Mouse (Mus musculus): ENCODE measurements around the gene Ireb2.
"Not testable (repeated sequence)": the region's sequence is repeated elsewhere in the genome, so short reads cannot be mapped to it uniquely, and the experiment has no call there.

The Ireb2 gene

DNA sequence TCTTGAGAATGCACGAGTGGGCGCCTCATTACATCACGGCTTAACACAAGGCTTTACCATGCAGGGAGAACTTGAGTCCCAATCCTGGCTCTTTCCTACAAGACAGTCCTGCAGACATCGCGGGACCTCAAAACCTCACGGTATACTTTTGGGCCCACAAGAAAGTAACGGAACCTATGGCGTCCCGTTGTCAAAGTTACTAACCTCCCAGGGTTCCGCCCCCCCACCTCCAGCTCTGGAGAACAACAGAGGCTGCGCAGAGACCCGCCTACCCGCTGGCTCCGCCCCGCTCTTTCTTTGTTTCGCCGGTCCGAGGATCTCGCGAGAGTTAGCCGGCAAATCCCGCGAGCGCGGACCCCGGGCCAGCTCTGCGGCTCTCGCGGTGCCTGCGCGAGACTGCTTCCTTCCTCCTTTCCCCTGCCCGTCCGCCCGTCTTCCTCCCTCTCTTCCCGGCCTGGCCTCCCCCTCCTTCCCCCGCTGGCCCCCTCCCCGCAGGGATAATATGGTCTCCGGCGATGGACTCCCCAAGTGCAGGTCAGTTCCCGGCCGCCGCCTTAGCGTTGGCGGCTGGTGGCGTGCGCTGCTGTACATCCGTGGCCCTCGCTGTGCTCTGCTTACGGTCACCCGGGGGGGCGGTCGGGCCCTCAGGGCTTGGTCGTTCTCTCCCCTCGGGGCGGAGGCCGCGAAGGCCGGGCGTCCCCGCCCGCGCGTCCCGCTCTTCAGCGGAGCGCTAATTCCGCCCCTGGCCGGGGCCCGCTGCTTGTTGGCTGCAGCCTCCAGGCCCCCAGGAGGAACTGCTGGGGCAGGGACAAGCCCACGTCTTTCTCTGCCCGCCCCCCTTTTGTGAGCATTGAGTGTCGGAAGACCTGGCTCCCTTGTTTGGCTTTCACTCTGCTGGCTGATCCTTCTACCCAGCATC, at the start of gene Ireb2:
Gene Ireb2, plus strand, starts transcription at position 427 of the 919 bp plus-strand sequence.
- peak; percentile 99 for DNase-seq (ENCODE audit: low spot score in 2 of 2)

DNA sequence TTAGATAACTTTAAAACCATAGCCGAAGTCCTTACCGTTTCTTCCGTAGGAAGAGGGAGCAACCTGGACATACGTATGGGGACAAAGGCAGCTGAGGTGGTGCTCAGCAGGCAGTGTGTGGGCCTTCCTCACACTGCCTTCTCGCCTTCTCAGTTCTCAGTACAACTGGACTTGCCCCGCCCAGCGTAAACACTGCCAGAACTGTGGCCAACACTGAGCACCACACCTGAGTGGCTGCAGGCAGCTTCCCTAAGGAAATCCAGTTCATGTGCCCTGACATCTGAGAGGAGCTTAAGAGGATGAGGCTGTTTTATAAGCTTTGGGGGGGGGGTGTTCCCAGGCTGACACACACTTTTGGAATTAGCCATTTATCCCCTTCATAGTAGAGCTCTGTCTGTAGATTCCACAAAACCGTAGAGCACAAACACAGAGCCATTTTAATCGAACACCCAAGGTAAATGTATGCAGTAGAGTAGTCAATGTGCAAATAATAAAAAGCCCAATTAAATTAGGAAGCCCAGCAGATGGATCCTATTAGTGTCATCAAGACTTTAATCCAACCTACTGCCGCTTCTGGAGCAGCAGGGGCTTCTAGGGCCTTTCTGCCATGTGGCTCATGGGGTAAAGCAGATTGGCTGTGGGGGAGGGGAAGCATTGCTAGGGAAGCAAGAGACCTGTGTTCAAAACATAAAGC, 46.9 kb upstream of the Ireb2 start:
- DNase-seq (ENCODE audit: low spot score in 2 of 2), result no peak

GRCm38 (mm10) chr9:54821442-54822100, 42.0 kb upstream of the Ireb2 start:
- peak; percentile 49 to 58 for DNase-seq (ENCODE audit: low spot score in 2 of 2)

DNA sequence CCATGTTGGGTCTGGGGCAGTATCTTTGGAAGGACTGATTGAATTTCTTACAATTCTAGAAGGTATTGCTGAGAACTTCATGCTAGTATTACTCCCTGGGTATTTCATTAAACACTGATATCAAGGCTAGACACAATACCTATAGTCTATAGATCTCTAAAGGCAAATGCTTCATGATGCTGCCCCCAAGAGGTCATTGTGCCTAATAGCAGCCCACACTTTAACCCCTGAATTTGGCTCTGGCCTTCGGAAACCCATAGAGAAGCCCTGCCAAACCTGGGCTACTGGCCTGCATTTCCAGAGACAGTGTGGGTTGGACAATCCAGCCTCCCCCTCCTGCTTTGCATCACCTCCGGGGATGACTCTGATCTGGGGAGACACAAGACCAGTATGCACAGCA, 33.8 kb upstream of the Ireb2 start:
- no peak for DNase-seq (ENCODE audit: low spot score in 2 of 2)

DNA sequence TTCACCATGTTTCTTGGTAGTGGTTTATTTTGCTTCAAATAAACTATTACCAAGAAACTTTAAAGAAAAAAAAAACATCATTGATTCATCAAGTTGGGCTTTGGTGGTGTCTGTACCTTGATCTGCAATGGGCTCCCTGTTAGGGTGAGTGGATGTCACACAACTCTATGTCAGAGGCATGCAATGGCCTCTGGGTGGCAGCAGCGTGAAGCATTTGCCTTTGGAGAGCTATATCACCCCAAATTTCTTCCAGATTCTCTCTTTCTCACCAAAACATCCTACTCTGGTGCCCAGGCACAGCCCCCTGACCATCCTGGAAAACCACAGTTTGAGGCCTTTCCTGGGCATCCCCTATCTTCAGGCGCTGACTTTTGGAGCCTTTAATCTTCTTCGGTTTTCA, 33.0 kb upstream of the Ireb2 start:
- DNase-seq (ENCODE audit: low spot score in 2 of 2), result peak in 1 of 2 experiments; percentile 75

DNA sequence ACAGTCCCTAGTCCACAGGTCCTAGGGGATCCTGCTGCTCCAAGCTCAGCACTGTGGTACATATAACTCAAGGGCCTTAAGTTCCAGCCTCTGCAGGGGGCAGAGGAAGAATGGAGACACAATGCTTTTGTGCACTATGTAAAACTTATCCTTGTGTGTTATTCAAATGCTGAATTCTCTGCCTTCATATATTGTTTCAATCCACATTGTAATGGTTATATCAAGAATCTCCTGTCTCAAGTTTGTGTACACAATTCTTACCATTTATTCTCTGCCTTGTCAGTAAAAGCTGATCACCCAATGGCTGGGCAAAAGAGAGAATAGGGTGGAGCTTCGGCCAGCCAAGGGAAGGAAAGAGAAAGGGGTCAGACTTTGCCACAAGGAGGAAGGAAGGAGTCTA, 29.8 kb upstream of the Ireb2 start:
- DNase-seq (ENCODE audit: low spot score in 2 of 2), result no peak

GRCm38 (mm10) chr9:54835951-54836717, 27.5 kb upstream of the Ireb2 start:
- not testable (repeated sequence) for DNase-seq (ENCODE audit: low spot score in 2 of 2)

GRCm38 (mm10) chr9:54837835-54838234, 25.8 kb upstream of the Ireb2 start:
- DNase-seq (ENCODE audit: low spot score in 2 of 2), result no peak

GRCm38 (mm10) chr9:54840145-54840544, 23.4 kb upstream of the Ireb2 start:
- no peak for DNase-seq (ENCODE audit: low spot score in 2 of 2)

- DNase-seq (ENCODE audit: low spot score in 2 of 2), result no peak
Measured at GRCm38 (mm10) chr9:54842311-54842710, 21.3 kb upstream of the Ireb2 start.

DNA sequence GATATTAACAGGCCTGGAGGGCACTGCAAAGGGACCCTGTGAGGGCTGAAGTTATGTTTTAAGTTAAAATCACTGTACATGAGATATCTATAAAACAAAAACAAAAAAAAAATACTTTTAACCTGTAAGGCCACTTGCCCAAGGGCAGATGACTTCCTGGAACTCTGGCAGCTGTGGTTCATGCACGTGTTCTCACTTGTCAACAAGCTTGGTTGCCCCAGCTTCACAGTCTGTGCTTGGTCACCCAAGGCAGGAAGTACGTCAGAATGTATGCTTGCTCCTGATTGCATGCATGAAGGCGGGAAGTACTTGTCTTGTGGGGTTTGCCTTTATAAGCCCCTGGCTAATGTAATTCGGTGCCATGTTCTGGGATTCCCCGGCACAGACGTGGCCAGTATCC, 19.7 kb upstream of the Ireb2 start:
- DNase-seq (ENCODE audit: low spot score in 2 of 2), result no peak

- DNase-seq (ENCODE audit: low spot score in 2 of 2), result no peak
Measured at GRCm38 (mm10) chr9:54844556-54845176, 18.9 kb upstream of the Ireb2 start.

- DNase-seq (ENCODE audit: low spot score in 2 of 2), result no peak
Measured at GRCm38 (mm10) chr9:54848203-54848602, 15.4 kb upstream of the Ireb2 start.

- not testable (repeated sequence) for DNase-seq (ENCODE audit: low spot score in 2 of 2)
Measured at GRCm38 (mm10) chr9:54853036-54853435, 10.6 kb upstream of the Ireb2 start.

DNA sequence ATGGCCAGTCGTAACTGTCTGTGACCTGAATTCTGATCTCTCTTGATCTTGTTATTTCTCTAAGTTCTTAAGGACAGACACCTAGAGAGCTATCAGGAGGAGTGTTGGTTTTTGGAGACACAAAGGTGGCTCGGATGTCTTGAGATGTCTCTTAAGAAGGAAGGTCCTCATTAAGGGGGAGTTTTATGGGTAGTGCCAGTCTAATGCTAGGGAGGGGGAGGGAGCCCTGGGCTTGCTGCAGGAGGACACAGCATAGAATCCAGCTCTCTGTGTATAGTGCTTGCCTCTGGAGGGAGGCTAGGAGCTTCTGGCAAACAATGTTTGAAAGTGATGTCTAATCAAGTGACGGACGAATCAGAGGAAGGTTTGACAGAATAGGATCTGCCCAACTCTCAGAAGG, 10.0 kb upstream of the Ireb2 start:
- no peak for DNase-seq (ENCODE audit: low spot score in 2 of 2)

- DNase-seq (ENCODE audit: low spot score in 2 of 2), result no peak
Measured at GRCm38 (mm10) chr9:54855638-54856037, 8.0 kb upstream of the Ireb2 start.

- no peak for DNase-seq (ENCODE audit: low spot score in 2 of 2)
Measured at GRCm38 (mm10) chr9:54856121-54856520, 7.5 kb upstream of the Ireb2 start.

DNA sequence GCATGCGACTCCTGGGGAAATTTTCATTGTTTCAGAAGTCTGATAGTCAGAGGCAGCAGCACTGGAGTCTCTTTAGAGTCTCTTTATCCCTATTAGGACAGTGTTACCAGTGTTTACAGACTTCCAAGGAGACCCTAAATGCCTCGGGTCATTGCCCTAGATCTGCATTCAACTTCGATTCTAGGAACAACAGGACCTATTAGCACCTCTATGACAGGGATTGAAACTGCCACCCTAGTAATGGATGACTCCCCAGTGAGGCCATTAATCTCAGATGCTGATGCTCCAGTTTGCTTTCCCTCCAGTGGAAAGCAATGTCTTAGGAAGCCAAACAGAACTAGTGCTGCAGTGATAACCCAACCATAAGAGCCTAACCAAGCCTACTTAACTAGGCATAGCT, 6.1 kb upstream of the Ireb2 start:
- no peak for DNase-seq (ENCODE audit: low spot score in 2 of 2)

- no peak for DNase-seq (ENCODE audit: low spot score in 2 of 2)
Measured at GRCm38 (mm10) chr9:54860526-54860925, 3.1 kb upstream of the Ireb2 start.

- DNase-seq (ENCODE audit: low spot score in 2 of 2), result no peak
Measured at GRCm38 (mm10) chr9:54878759-54879158, 15.2 kb downstream of the Ireb2 start.

GRCm38 (mm10) chr9:54892111-54892510, 28.5 kb downstream of the Ireb2 start:
- no peak for DNase-seq (ENCODE audit: low spot score in 2 of 2)
